Mouse (Mus musculus) stomach, embryonic 15.5 days (tissue): ENCODE results near the gene Gng12. TPM values are rescaled to one million over a fixed set of nuclear protein-coding genes. Genes with fewer than 3 reads are reported as not detected.

Experiments
- ATAC-seq: fragments of 200-750 bp; cut with Nextera tagmentation; 2 replicates; pipeline ENCODE4 v1.8.0; 2017; ENCODE audit warnings: low read depth, moderate number of reproducible peaks, moderate TSS enrichment; ENCODE audit not compliant: insufficient read depth, low FRiP score
- H3K27ac ChIP-seq: fragments of 300-500 bp; sonication (generic); 2 replicates; pipeline ENCODE4 v1.5.1; 2015; ENCODE audit warnings: mild to moderate bottlenecking, inconsistent platforms
- H3K27me3 ChIP-seq: fragments of 300-500 bp; sonication (generic); replicated peaks from 2 replicates; pipeline ENCODE4 v1.6.1; 2015; ENCODE audit warnings: inconsistent platforms
- H3K36me3 ChIP-seq: fragments of 300-500 bp; sonication (generic); 2 replicates; pipeline ENCODE4 v1.6.1; 2015; ENCODE audit warnings: inconsistent platforms
- H3K4me1 ChIP-seq: fragments of 300-500 bp; sonication (generic); 2 replicates; pipeline ENCODE4 v1.6.1; 2015; ENCODE audit warnings: inconsistent platforms
- H3K4me2 ChIP-seq: fragments of 300-500 bp; sonication (generic); 2 replicates; pipeline ENCODE4 v1.6.1; 2015; ENCODE audit warnings: mild to moderate bottlenecking, inconsistent platforms
- H3K4me3 ChIP-seq: fragments of 300-500 bp; sonication (generic); replicated peaks from 2 replicates; pipeline ENCODE4 v1.5.1; 2015; ENCODE audit warnings: inconsistent platforms
- H3K9ac ChIP-seq: fragments of 300-500 bp; sonication (generic); 2 replicates; pipeline ENCODE4 v1.6.1; 2015; ENCODE audit warnings: inconsistent platforms
- H3K9me3 ChIP-seq: fragments of 300-500 bp; sonication (generic); 2 replicates; pipeline ENCODE4 v1.6.1; 2016; ENCODE audit warnings: inconsistent platforms
- WGBS: fragments of 180-500 bp; shearing (Covaris S2); methylation state at CpG from one replicate; pipeline ENCODE4 v1.1.7; 2015; 5-methylcytosine and 5-hydroxymethylcytosine counted together
- polyA plus RNA-seq: library from polyadenylated mRNA; unstranded; fragments of >200 nt; fragmentation: Nextera tagmentation; extraction: Ambion mirVana; gene quantifications from 2 replicates; pipeline ENCODE4 v1.2.1, GENCODE M21; 2015

Gene Gng12
- polyA plus RNA-seq, 1 experiment from 2014 or later = 105 TPM

- Histone ChIP-seq H3K9ac (no peak overlapping the region), H3K4me2 (no peak overlapping the region), H3K27ac (peak overlapping the region; percentile 36; the same call in 1 of the 2 replicates), H3K4me1 (0 out of 2 replicates have a peak, but pooled peaks cover 10% of the 10 kb centered on the region), H3K36me3 (no peaks in the 10 kb centered on the region), H3K9me3 (no peaks in the 10 kb centered on the region), H3K27me3 (no peaks in the 10 kb centered on the region), H3K4me3 (no peak overlapping the region)
- no peak for ATAC-seq
- WGBS = 45% methylated on average over 6 of the region's 6 CpGs
Observed at GRCm38 (mm10) chr6:66943367-66944189, 47.4 kb downstream of the Gng12 start.

- H3K4me1 ChIP-seq = 0 out of 2 replicates have a peak, but pooled peaks cover 10% of the 10 kb centered on the region
- no peaks in the 10 kb centered on the region for H3K27me3 ChIP-seq
- ATAC-seq = no peak
- H3K9ac ChIP-seq = no peak overlapping the region
- H3K4me3 ChIP-seq = no peak overlapping the region
- H3K36me3 ChIP-seq = no peaks in the 10 kb centered on the region
- no peak overlapping the region for H3K4me2 ChIP-seq
- 77% methylated on average over 12 of the region's 12 CpGs for WGBS
- no peaks in the 10 kb centered on the region for H3K9me3 ChIP-seq
- H3K27ac ChIP-seq = no peak overlapping the region; the same call in 1 of the 2 replicates
Observed at GRCm38 (mm10) chr6:66944190-66945003, 48.2 kb downstream of the Gng12 start.

GRCm38 (mm10) chr6:66945004-66945356, 48.8 kb downstream of the Gng12 start:
- no peak overlapping the region for H3K4me3 ChIP-seq
- H3K27me3 ChIP-seq = no peaks in the 10 kb centered on the region
- H3K9me3 ChIP-seq = no peaks in the 10 kb centered on the region
- H3K4me2 ChIP-seq = no peak overlapping the region
- ATAC-seq = no peak
- H3K4me1 ChIP-seq = 0 out of 2 replicates have a peak, but pooled peaks cover 10% of the 10 kb centered on the region
- 57% methylated on average over 5 of the region's 5 CpGs for WGBS
- no peak overlapping the region for H3K27ac ChIP-seq
- no peak overlapping the region for H3K9ac ChIP-seq
- no peaks in the 10 kb centered on the region for H3K36me3 ChIP-seq

- Histone ChIP-seq H3K27ac (no peak overlapping the region), H3K9ac (no peak overlapping the region), H3K9me3 (no peaks in the 10 kb centered on the region), H3K36me3 (no peaks in the 10 kb centered on the region), H3K4me2 (no peak overlapping the region), H3K27me3 (no peaks in the 10 kb centered on the region), H3K4me3 (no peak overlapping the region), H3K4me1 (0 out of 2 replicates have a peak, but pooled peaks cover 10% of the 10 kb centered on the region)
- WGBS = 90% methylated on average over 3 of the region's 3 CpGs
- ATAC-seq = no peak
Observed at GRCm38 (mm10) chr6:66948111-66948510, 51.9 kb downstream of the Gng12 start.

GRCm38 (mm10) chr6:66948848-66949247, 52.7 kb downstream of the Gng12 start:
- Histone ChIP-seq H3K27me3 (no peaks in the 10 kb centered on the region), H3K4me3 (no peak overlapping the region), H3K4me1 (0 out of 2 replicates have a peak, but pooled peaks cover 5% of the 10 kb centered on the region), H3K9ac (no peak overlapping the region), H3K36me3 (no peaks in the 10 kb centered on the region), H3K4me2 (no peak overlapping the region), H3K27ac (no peak overlapping the region), H3K9me3 (no peaks in the 10 kb centered on the region)
- ATAC-seq = no peak
- WGBS = 78% methylated on average over 3 of the region's 3 CpGs

GRCm38 (mm10) chr6:66951726-66952418, 55.7 kb downstream of the Gng12 start:
- H3K36me3 ChIP-seq = no peaks in the 10 kb centered on the region
- H3K9ac ChIP-seq = no peak overlapping the region
- H3K4me3 ChIP-seq = no peak overlapping the region
- H3K27me3 ChIP-seq = no peaks in the 10 kb centered on the region
- no peaks in the 10 kb centered on the region for H3K9me3 ChIP-seq
- H3K27ac ChIP-seq = no peak overlapping the region
- no peaks in the 10 kb centered on the region for H3K4me1 ChIP-seq
- H3K4me2 ChIP-seq = no peak overlapping the region
- ATAC-seq = no peak
- WGBS = 71% methylated on average over 5 of the region's 5 CpGs

GRCm38 (mm10) chr6:66953951-66954519, 57.8 kb downstream of the Gng12 start:
- Histone ChIP-seq H3K9me3 (no peaks in the 10 kb centered on the region), H3K4me1 (no peaks in the 10 kb centered on the region), H3K4me3 (no peak overlapping the region), H3K27ac (peak overlapping the region; percentile 48), H3K9ac (no peak overlapping the region), H3K27me3 (no peaks in the 10 kb centered on the region), H3K4me2 (0 out of 2 replicates have a peak overlapping the region, but pooled peaks have one; percentile 19), H3K36me3 (no peaks in the 10 kb centered on the region)
- ATAC-seq = peak; percentile 76; the same call in 1 of the 2 replicates
- WGBS = 61% methylated on average over 11 of the region's 11 CpGs

GRCm38 (mm10) chr6:66955089-66955657, 59.0 kb downstream of the Gng12 start:
- H3K4me2 ChIP-seq = no peak overlapping the region
- H3K4me1 ChIP-seq = no peaks in the 10 kb centered on the region
- 86% methylated on average over 11 of the region's 11 CpGs for WGBS
- no peak for ATAC-seq
- no peak overlapping the region for H3K27ac ChIP-seq
- no peaks in the 10 kb centered on the region for H3K36me3 ChIP-seq
- H3K4me3 ChIP-seq = no peak overlapping the region
- H3K27me3 ChIP-seq = no peaks in the 10 kb centered on the region
- H3K9ac ChIP-seq = no peak overlapping the region
- no peaks in the 10 kb centered on the region for H3K9me3 ChIP-seq

- no peak overlapping the region for H3K9ac ChIP-seq
- H3K27ac ChIP-seq = no peak overlapping the region
- H3K36me3 ChIP-seq = no peaks in the 10 kb centered on the region
- H3K4me3 ChIP-seq = no peak overlapping the region
- H3K4me1 ChIP-seq = no peaks in the 10 kb centered on the region
- ATAC-seq = no peak
- H3K9me3 ChIP-seq = no peaks in the 10 kb centered on the region
- WGBS = 82% methylated on average over 5 of the region's 5 CpGs
- H3K27me3 ChIP-seq = no peaks in the 10 kb centered on the region
- no peak overlapping the region for H3K4me2 ChIP-seq
Observed at GRCm38 (mm10) chr6:66958466-66959235, 62.5 kb downstream of the Gng12 start.

- Histone ChIP-seq H3K4me1 (peaks cover 3% of the 10 kb centered on the region; the same call in 1 of the 2 replicates), H3K27me3 (no peaks in the 10 kb centered on the region), H3K4me3 (no peak overlapping the region), H3K27ac (no peak overlapping the region), H3K4me2 (no peak overlapping the region), H3K36me3 (no peaks in the 10 kb centered on the region), H3K9me3 (no peaks in the 10 kb centered on the region), H3K9ac (no peak overlapping the region)
- ATAC-seq = peak; percentile 61; the same call in 1 of the 2 replicates
- WGBS = 28% methylated on average over 2 of the region's 2 CpGs
Observed at GRCm38 (mm10) chr6:66962582-66963043, 66.4 kb downstream of the Gng12 start.
